Mouse (Mus musculus) heart, embryonic 13.5 days (tissue): Measurements from ENCODE around the gene Gm1673. TPM values are rescaled to one million over a fixed set of nuclear protein-coding genes. Genes with fewer than 3 reads are reported as not detected.

ENCODE experiments used
- ATAC-seq: fragments of 200-750 bp; cut with Nextera tagmentation; 2 replicates; pipeline ENCODE4 v1.8.0; 2017; ENCODE audit warnings: moderate TSS enrichment; ENCODE audit not compliant: insufficient number of reproducible peaks, low FRiP score, low TSS enrichment; ENCODE audit errors: extremely low read depth
- H3K27ac ChIP-seq: fragments of 300-500 bp; sonication (generic); replicated peaks from 2 replicates; pipeline ENCODE4 v1.5.1; 2015; ENCODE audit warnings: moderate library complexity, mild to moderate bottlenecking, inconsistent platforms
- H3K27me3 ChIP-seq: fragments of 300-500 bp; sonication (generic); replicated peaks from 2 replicates; pipeline ENCODE4 v1.6.1; 2015; ENCODE audit warnings: mild to moderate bottlenecking, inconsistent platforms
- H3K36me3 ChIP-seq: fragments of 300-500 bp; sonication (generic); 2 replicates; pipeline ENCODE4 v1.6.1; 2015; ENCODE audit warnings: mild to moderate bottlenecking, inconsistent platforms
- H3K4me1 ChIP-seq: fragments of 300-500 bp; sonication (generic); 2 replicates; pipeline ENCODE4 v1.6.1; 2015; ENCODE audit warnings: inconsistent platforms
- H3K4me2 ChIP-seq: fragments of 300-500 bp; sonication (generic); 2 replicates; pipeline ENCODE4 v1.6.1; 2015; ENCODE audit warnings: inconsistent platforms, mild to moderate bottlenecking, moderate library complexity
- H3K4me3 ChIP-seq: fragments of 300-500 bp; sonication (generic); 2 replicates; pipeline ENCODE4 v1.5.1; 2015; ENCODE audit warnings: moderate library complexity, mild to moderate bottlenecking, inconsistent platforms
- H3K9ac ChIP-seq: fragments of 300-500 bp; sonication (generic); 2 replicates; pipeline ENCODE4 v1.6.1; 2015; ENCODE audit warnings: inconsistent platforms, mild to moderate bottlenecking, moderate library complexity
- H3K9me3 ChIP-seq: fragments of 300-500 bp; sonication (generic); 2 replicates; pipeline ENCODE4 v1.6.1; 2016; ENCODE audit warnings: inconsistent platforms
- WGBS: fragments of 180-500 bp; shearing (Covaris S2); methylation state at CpG from one replicate; pipeline ENCODE4 v1.1.7; 2015; ENCODE audit warnings: mixed read lengths; 5-methylcytosine and 5-hydroxymethylcytosine counted together
- polyA plus RNA-seq: library from polyadenylated mRNA; unstranded; fragments of >200 nt; fragmentation: Nextera tagmentation; extraction: Ambion mirVana; gene quantifications from 2 replicates; pipeline ENCODE4 v1.2.1, GENCODE M21; 2015

Gene Gm1673
- polyA plus RNA-seq, 1 experiment from 2014 or later, result 81.5 TPM

- no peak for ATAC-seq
- H3K9ac ChIP-seq, result no peak overlapping the region
- no peaks in the 10 kb centered on the region for H3K36me3 ChIP-seq
- peaks cover 23% of the 10 kb centered on the region for H3K4me1 ChIP-seq
- 78% methylated on average over 3 of the region's 3 CpGs for WGBS
- peaks cover 69% of the 10 kb centered on the region for H3K27me3 ChIP-seq
- no peak overlapping the region for H3K27ac ChIP-seq
- no peak overlapping the region for H3K4me3 ChIP-seq
- no peak overlapping the region for H3K4me2 ChIP-seq
- H3K9me3 ChIP-seq, result no peaks in the 10 kb centered on the region
Observed at GRCm38 (mm10) chr5:33998505-33998877, 15.3 kb downstream of the Gm1673 start.

GRCm38 (mm10) chr5:33999466-34000090, 16.3 kb downstream of the Gm1673 start:
- ATAC-seq, result no peak
- peaks cover 63% of the 10 kb centered on the region for H3K27me3 ChIP-seq
- H3K4me2 ChIP-seq, result no peak overlapping the region
- no peaks in the 10 kb centered on the region for H3K36me3 ChIP-seq
- 76% methylated on average over 6 of the region's 6 CpGs for WGBS
- H3K27ac ChIP-seq, result no peak overlapping the region
- no peak overlapping the region for H3K4me3 ChIP-seq
- H3K4me1 ChIP-seq, result peaks cover 24% of the 10 kb centered on the region
- H3K9me3 ChIP-seq, result no peaks in the 10 kb centered on the region
- H3K9ac ChIP-seq, result no peak overlapping the region

DNA sequence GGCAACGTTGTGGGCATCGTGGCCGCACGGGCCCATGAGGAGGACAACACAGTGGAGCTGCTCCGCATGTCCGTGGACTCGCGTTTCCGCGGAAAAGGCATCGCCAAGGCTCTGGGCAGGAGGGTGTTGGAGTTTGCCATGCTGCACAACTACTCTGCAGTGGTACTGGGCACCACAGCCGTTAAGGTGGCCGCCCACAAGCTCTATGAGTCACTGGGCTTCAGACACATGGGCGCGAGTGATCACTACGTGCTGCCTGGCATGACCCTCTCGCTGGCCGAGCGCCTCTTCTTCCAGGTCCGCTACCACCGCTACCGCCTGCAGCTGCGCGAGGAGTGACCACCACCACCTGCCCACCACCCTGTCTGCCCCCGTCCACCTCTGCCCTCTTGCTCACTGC, 17.6 kb downstream of the Gm1673 start:
- no peak overlapping the region for H3K9ac ChIP-seq
- H3K9me3 ChIP-seq, result no peaks in the 10 kb centered on the region
- H3K36me3 ChIP-seq, result no peaks in the 10 kb centered on the region
- peaks cover 53% of the 10 kb centered on the region for H3K27me3 ChIP-seq
- WGBS, result 89% methylated on average over 25 of the region's 25 CpGs
- H3K27ac ChIP-seq, result no peak overlapping the region
- H3K4me1 ChIP-seq, result peaks cover 19% of the 10 kb centered on the region
- H3K4me2 ChIP-seq, result no peak overlapping the region
- no peak for ATAC-seq
- no peak overlapping the region for H3K4me3 ChIP-seq

DNA sequence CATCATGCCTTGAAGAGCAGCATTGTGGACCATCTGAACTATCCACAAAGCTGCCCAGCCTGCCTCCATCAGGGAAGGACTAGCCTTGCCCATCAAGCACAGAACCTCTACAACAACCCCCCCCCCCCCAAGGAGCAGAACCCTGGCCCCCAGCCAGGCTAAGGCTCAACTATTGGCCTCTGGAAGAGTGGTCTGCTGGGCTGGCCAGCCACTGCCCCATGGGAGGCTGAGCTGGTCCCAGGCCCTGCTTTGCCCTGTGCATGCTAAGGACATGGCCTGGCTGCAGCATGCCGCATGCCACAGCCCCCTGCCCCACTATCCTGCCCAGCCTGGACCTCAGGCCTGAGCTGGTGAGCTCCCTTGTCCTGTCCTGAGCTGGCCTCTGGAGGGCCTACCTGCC, 18.2 kb downstream of the Gm1673 start:
- Histone ChIP-seq H3K9me3 (no peaks in the 10 kb centered on the region), H3K4me1 (peaks cover 18% of the 10 kb centered on the region), H3K36me3 (no peaks in the 10 kb centered on the region), H3K9ac (no peak overlapping the region), H3K27ac (no peak overlapping the region), H3K4me3 (no peak overlapping the region), H3K27me3 (peaks cover 47% of the 10 kb centered on the region), H3K4me2 (no peak overlapping the region)
- WGBS, result 91% methylated on average over 1 of the region's 1 CpGs
- ATAC-seq, result no peak

- 83% methylated on average over 4 of the region's 4 CpGs for WGBS
- Histone ChIP-seq H3K27ac (no peak overlapping the region), H3K9me3 (no peaks in the 10 kb centered on the region), H3K4me3 (no peak overlapping the region), H3K4me2 (no peak overlapping the region), H3K36me3 (no peaks in the 10 kb centered on the region), H3K9ac (no peak overlapping the region), H3K4me1 (peaks cover 11% of the 10 kb centered on the region), H3K27me3 (peaks cover 34% of the 10 kb centered on the region)
- no peak for ATAC-seq
Observed at GRCm38 (mm10) chr5:34002636-34003035, 19.4 kb downstream of the Gm1673 start.

GRCm38 (mm10) chr5:34004618-34005017, 21.4 kb downstream of the Gm1673 start:
- ATAC-seq, result no peak

DNA sequence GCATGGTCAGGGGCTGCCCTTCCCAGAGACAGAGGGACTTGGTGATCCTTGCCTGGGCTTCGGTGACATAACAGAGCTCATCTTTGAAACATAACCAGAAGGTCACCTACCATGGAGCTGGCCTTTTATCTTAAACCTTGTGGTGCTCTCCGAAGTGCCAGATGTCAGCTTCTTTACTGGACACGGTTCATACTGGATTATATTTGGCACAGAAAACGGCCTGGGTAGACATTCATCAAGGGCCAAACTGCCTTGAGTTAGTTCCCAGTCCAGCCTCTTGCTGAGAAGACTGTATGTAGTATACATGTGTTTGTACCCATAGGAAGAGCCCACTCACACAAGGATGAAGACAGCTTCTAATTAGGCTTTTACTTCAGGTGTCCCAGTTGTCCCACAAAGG, 23.6 kb downstream of the Gm1673 start:
- WGBS, result 68% methylated on average over 4 of the region's 4 CpGs
- Histone ChIP-seq H3K36me3 (no peaks in the 10 kb centered on the region), H3K9ac (no peak overlapping the region), H3K4me2 (no peak overlapping the region), H3K4me1 (0 out of 2 replicates have a peak, but pooled peaks cover 6% of the 10 kb centered on the region), H3K27ac (no peak overlapping the region), H3K9me3 (no peaks in the 10 kb centered on the region), H3K27me3 (peaks cover 17% of the 10 kb centered on the region; the same call in 1 of the 2 replicates), H3K4me3 (no peak overlapping the region)
- ATAC-seq, result no peak

More at GRCm38 (mm10) chr5:34004618-34005017, 21.4 kb downstream of the Gm1673 start:
- WGBS, result 73% methylated on average over 5 of the region's 5 CpGs
- Histone ChIP-seq H3K4me1 (0 out of 2 replicates have a peak, but pooled peaks cover 6% of the 10 kb centered on the region), H3K36me3 (no peaks in the 10 kb centered on the region), H3K4me3 (no peak overlapping the region), H3K27me3 (peaks cover 27% of the 10 kb centered on the region), H3K27ac (no peak overlapping the region), H3K9ac (no peak overlapping the region), H3K9me3 (no peaks in the 10 kb centered on the region), H3K4me2 (no peak overlapping the region)

- H3K9ac ChIP-seq, result no peak overlapping the region
- 65% methylated on average over 4 of the region's 4 CpGs for WGBS
Observed at GRCm38 (mm10) chr5:34007392-34007941, 24.2 kb downstream of the Gm1673 start.

GRCm38 (mm10) chr5:34014652-34015051, 31.4 kb downstream of the Gm1673 start:
- Histone ChIP-seq H3K4me1 (no peaks in the 10 kb centered on the region), H3K36me3 (no peaks in the 10 kb centered on the region), H3K4me2 (no peak overlapping the region), H3K9me3 (no peaks in the 10 kb centered on the region), H3K27ac (no peak overlapping the region), H3K4me3 (no peak overlapping the region), H3K9ac (no peak overlapping the region), H3K27me3 (peaks cover 4% of the 10 kb centered on the region)
- WGBS, result 53% methylated on average over 1 of the region's 1 CpGs
- ATAC-seq, result no peak

More at GRCm38 (mm10) chr5:34007392-34007941, 24.2 kb downstream of the Gm1673 start:
- Histone ChIP-seq H3K9me3 (no peaks in the 10 kb centered on the region), H3K27me3 (peaks cover 18% of the 10 kb centered on the region; the same call in 1 of the 2 replicates), H3K36me3 (no peaks in the 10 kb centered on the region), H3K27ac (no peak overlapping the region), H3K4me3 (no peak overlapping the region), H3K4me2 (no peak overlapping the region), H3K4me1 (0 out of 2 replicates have a peak, but pooled peaks cover 6% of the 10 kb centered on the region)
- ATAC-seq, result no peak

DNA sequence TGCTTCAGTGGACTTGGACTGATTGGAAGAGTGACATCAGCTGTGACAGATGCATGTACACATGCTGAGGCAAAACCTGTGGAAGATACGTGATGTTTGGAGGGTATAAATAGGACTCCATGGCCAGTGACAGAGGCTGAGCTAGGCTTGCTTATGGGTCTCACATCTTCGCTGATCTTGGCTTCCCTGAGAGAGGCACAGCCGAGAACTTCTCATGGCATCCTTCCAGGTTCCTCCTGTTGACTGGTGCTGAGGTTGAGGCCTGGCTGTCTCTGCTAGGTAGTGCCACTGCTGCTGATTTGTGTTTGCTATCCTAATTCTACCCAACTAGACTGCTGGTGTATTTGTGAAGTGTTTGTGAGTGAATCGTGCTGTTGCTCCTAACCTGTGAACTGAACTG, 35.7 kb downstream of the Gm1673 start:
- Histone ChIP-seq H3K9me3 (0 out of 2 replicates have a peak, but pooled peaks cover 4% of the 10 kb centered on the region), H3K9ac (no peak overlapping the region), H3K4me3 (no peak overlapping the region), H3K27me3 (peaks cover 3% of the 10 kb centered on the region; the same call in 1 of the 2 replicates), H3K36me3 (no peaks in the 10 kb centered on the region), H3K4me2 (no peak overlapping the region), H3K27ac (no peak overlapping the region), H3K4me1 (no peaks in the 10 kb centered on the region)
- ATAC-seq, result no peak
- WGBS, result 64% methylated on average over 4 of the region's 4 CpGs

- ATAC-seq, result no peak
- H3K4me3 ChIP-seq, result no peak overlapping the region
- no peak overlapping the region for H3K27ac ChIP-seq
- H3K9me3 ChIP-seq, result no peaks in the 10 kb centered on the region
- no peaks in the 10 kb centered on the region for H3K4me1 ChIP-seq
- H3K4me2 ChIP-seq, result no peak overlapping the region
- H3K27me3 ChIP-seq, result no peaks in the 10 kb centered on the region
- no peak overlapping the region for H3K9ac ChIP-seq
- 70% methylated on average over 4 of the region's 4 CpGs for WGBS
- H3K36me3 ChIP-seq, result no peaks in the 10 kb centered on the region
Observed at GRCm38 (mm10) chr5:34030101-34030500, 46.9 kb downstream of the Gm1673 start.

GRCm38 (mm10) chr5:34031022-34031421, 47.8 kb downstream of the Gm1673 start:
- Histone ChIP-seq H3K27me3 (no peaks in the 10 kb centered on the region), H3K9ac (no peak overlapping the region), H3K4me3 (no peak overlapping the region), H3K9me3 (no peaks in the 10 kb centered on the region), H3K4me1 (no peaks in the 10 kb centered on the region), H3K4me2 (no peak overlapping the region), H3K36me3 (no peaks in the 10 kb centered on the region), H3K27ac (no peak overlapping the region)
- 49% methylated on average over 6 of the region's 6 CpGs for WGBS
- ATAC-seq, result no peak
